In the genomic region with DNA sequence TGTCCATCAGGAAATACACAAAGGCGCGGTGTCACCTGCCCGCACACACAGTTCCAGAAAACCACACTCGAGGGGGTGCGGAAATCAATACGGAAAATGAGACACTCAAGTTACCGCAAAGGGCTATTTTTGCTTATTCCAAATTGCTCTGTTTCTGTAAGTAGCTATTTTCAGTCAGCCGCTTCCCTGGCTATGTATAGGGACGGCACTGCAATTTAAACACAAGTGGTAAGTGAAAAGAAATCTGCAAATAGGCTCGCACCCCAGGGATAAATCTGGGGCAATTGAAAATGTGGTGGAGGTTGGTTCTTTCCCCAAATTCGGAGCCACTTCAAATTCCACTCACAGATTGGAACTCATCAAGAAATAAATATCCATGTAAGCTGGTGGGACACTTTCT, we compare ENCODE assay signal across 23 mouse cellular contexts.
DNase-seq lines count a peak whose midpoint lies in the region; ATAC-seq and TF ChIP-seq lines count a peak whose summit lies in the region.
"Had no signal": no experiment of that assay in that cellular context is flagged by ENCODE, and none has a peak within 500 bp of the region (broad histone marks: within the 10 kb centered on the region; RNA-seq: fewer than 3 reads in every experiment).

No protein-coding gene starts in this region.

- no peak overlapping the region for H3K9ac ChIP-seq in embryonic facial prominence, embryonic 14.5 days (ENCODE audit: low read depth, low read length)
- no peak overlapping the region; the same call in 1 of the 2 replicates for H3K9ac ChIP-seq in liver, postnatal 0 days (replicated peaks)
- no peak overlapping the region for H3K9ac ChIP-seq in liver, embryonic 11.5 days (ENCODE audit: low read depth, low read length)
- H3K9ac ChIP-seq: embryonic facial prominence, embryonic 13.5 days; forebrain, embryonic 13.5 days; heart, embryonic 13.5 days; hindbrain, embryonic 14.5 days; liver, embryonic 15.5 days; neural tube, embryonic 12.5 days had no signal

- intact Hi-C loops in left cerebral cortex, adult 2 months (cut with DNase I), result no loop called here

- no peak for TF ChIP-seq POLR2A in myocyte (IDR thresholded peaks at IDR 0.05; ENCODE audit: insufficient read length, low read depth)
- no peak for TF ChIP-seq POLR2A in lung, adult 2 months (IDR thresholded peaks at IDR 0.05; ENCODE audit: borderline replicate concordance, extremely low read depth, low read depth, low read length)

- H3K4me1 ChIP-seq in embryonic facial prominence, embryonic 14.5 days (ENCODE audit: control insufficient read depth, insufficient read depth, low read length), result peaks cover 5% of the 10 kb centered on the region; the same call in 1 of the 2 replicates
- H3K4me1 ChIP-seq in embryonic facial prominence, embryonic 10.5 days, result peaks cover under 1% of the 10 kb centered on the region; the same call in 1 of the 2 replicates
- H3K4me1 ChIP-seq in liver, postnatal 0 days (ENCODE audit: insufficient read depth), result no peaks in the 10 kb centered on the region
- no peaks in the 10 kb centered on the region for H3K4me1 ChIP-seq in liver, embryonic 11.5 days (replicated peaks; ENCODE audit: control insufficient read depth, insufficient read depth, low read length)
- no peaks in the 10 kb centered on the region for H3K4me1 ChIP-seq in lung, adult 2 months (ENCODE audit: control insufficient read depth, insufficient read depth, low read length)
- H3K4me1 ChIP-seq: forebrain, embryonic 13.5 days; heart, embryonic 13.5 days; neural tube, embryonic 12.5 days had no signal

- no peaks in the 10 kb centered on the region for H3K27me3 ChIP-seq in embryonic facial prominence, embryonic 14.5 days (replicated peaks; ENCODE audit: control insufficient read depth, insufficient read depth, low read length)
- H3K27me3 ChIP-seq in embryonic facial prominence, embryonic 10.5 days (replicated peaks; ENCODE audit: low read depth, poor library complexity, severe bottlenecking), result no peaks in the 10 kb centered on the region
- H3K27me3 ChIP-seq in liver, postnatal 0 days (ENCODE audit: insufficient read depth, low read length), result no peaks in the 10 kb centered on the region
- H3K27me3 ChIP-seq in liver, embryonic 11.5 days (replicated peaks; ENCODE audit: control insufficient read depth, insufficient read depth, low read length), result no peaks in the 10 kb centered on the region
- no peaks in the 10 kb centered on the region for H3K27me3 ChIP-seq in myocyte (ENCODE audit: control insufficient read depth, insufficient read depth, insufficient read length)
- H3K27me3 ChIP-seq: heart, embryonic 13.5 days; liver, embryonic 15.5 days; neural tube, embryonic 12.5 days had no signal

- H3K36me3 ChIP-seq in embryonic facial prominence, embryonic 14.5 days (ENCODE audit: control insufficient read depth, insufficient read depth, low read length), result no peaks in the 10 kb centered on the region
- no peaks in the 10 kb centered on the region for H3K36me3 ChIP-seq in embryonic facial prominence, embryonic 10.5 days (replicated peaks)
- no peaks in the 10 kb centered on the region for H3K36me3 ChIP-seq in liver, postnatal 0 days (replicated peaks; ENCODE audit: insufficient read depth, low read length)
- H3K36me3 ChIP-seq in liver, embryonic 11.5 days (ENCODE audit: control insufficient read depth, insufficient read depth, low read length), result no peaks in the 10 kb centered on the region
- no peaks in the 10 kb centered on the region for H3K36me3 ChIP-seq in myocyte (ENCODE audit: control insufficient read depth, insufficient read depth)
- H3K36me3 ChIP-seq: embryonic facial prominence, embryonic 13.5 days; heart, embryonic 13.5 days; liver, embryonic 15.5 days; neural tube, embryonic 12.5 days had no signal

- H3K79me2 ChIP-seq in myocyte (ENCODE audit: control insufficient read depth, insufficient read depth), result no peaks in the 10 kb centered on the region

- TF ChIP-seq EP300 in liver, postnatal 0 days (IDR thresholded peaks at IDR 0.05; ENCODE audit: low read depth), result no peak

- H3K4me3 ChIP-seq in embryonic facial prominence, embryonic 14.5 days (ENCODE audit: low read depth, low read length), result no peak overlapping the region
- H3K4me3 ChIP-seq in embryonic facial prominence, embryonic 10.5 days, result no peak overlapping the region
- H3K4me3 ChIP-seq in left cerebral cortex, adult 2 months, result no peak overlapping the region
- H3K4me3 ChIP-seq in liver, postnatal 0 days (ENCODE audit: low read depth, low read length), result no peak overlapping the region
- no peak overlapping the region for H3K4me3 ChIP-seq in liver, embryonic 11.5 days (ENCODE audit: low read depth, low read length)
- no peak overlapping the region for H3K4me3 ChIP-seq in myocyte
- no peak overlapping the region for H3K4me3 ChIP-seq in lung, adult 2 months (replicated peaks; ENCODE audit: extremely low read depth, low read depth, low read length)
- H3K4me3 ChIP-seq: embryonic facial prominence, embryonic 13.5 days; forebrain, embryonic 13.5 days; heart, embryonic 13.5 days; liver, embryonic 15.5 days; neural tube, embryonic 12.5 days had no signal

- H3K9me3 ChIP-seq in embryonic facial prominence, embryonic 14.5 days (ENCODE audit: control insufficient read depth, low read length), result no peaks in the 10 kb centered on the region
- no peaks in the 10 kb centered on the region for H3K9me3 ChIP-seq in embryonic facial prominence, embryonic 10.5 days
- H3K9me3 ChIP-seq in liver, postnatal 0 days (ENCODE audit: low read length), result no peaks in the 10 kb centered on the region
- H3K9me3 ChIP-seq in liver, embryonic 11.5 days (ENCODE audit: control insufficient read depth, low read length), result no peaks in the 10 kb centered on the region
- H3K9me3 ChIP-seq: embryonic facial prominence, embryonic 13.5 days; forebrain, embryonic 13.5 days; heart, embryonic 13.5 days; liver, embryonic 15.5 days; neural tube, embryonic 12.5 days had no signal

- no peak for ATAC-seq in embryonic facial prominence, embryonic 14.5 days (ENCODE audit: low read depth)
- ATAC-seq in liver, postnatal 0 days, result no peak
- no peak for ATAC-seq in liver, embryonic 11.5 days (replicated peaks; ENCODE audit: low FRiP score)
- ATAC-seq: forebrain, embryonic 13.5 days; intestine, postnatal 0 days; midbrain, embryonic 16.5 days had no signal

- H3K4me2 ChIP-seq in embryonic facial prominence, embryonic 14.5 days (ENCODE audit: low read depth, low read length), result no peak overlapping the region
- H3K4me2 ChIP-seq in liver, postnatal 0 days (ENCODE audit: low read depth, low read length), result no peak overlapping the region
- no peak overlapping the region for H3K4me2 ChIP-seq in liver, embryonic 11.5 days
- H3K4me2 ChIP-seq in myocyte (ENCODE audit: low read depth), result peak overlapping the region; percentile 18
- H3K4me2 ChIP-seq: embryonic facial prominence, embryonic 13.5 days; forebrain, embryonic 13.5 days; heart, embryonic 13.5 days; hindbrain, embryonic 14.5 days; liver, embryonic 15.5 days; midbrain, embryonic 11.5 days; neural tube, embryonic 12.5 days had no signal

- 72% methylated on average over 11 of the region's 11 CpGs for WGBS in embryonic facial prominence, embryonic 14.5 days
- WGBS in embryonic facial prominence, embryonic 10.5 days, result 88% methylated on average over 11 of the region's 11 CpGs
- 75% methylated on average over 11 of the region's 11 CpGs for WGBS in liver, postnatal 0 days (ENCODE audit: insufficient replicate concordance)
- WGBS in liver, embryonic 11.5 days, result 82% methylated on average over 11 of the region's 11 CpGs
- 87% methylated on average over 11 of the region's 11 CpGs for WGBS in lung, adult 2 months

- H3ac ChIP-seq in myocyte (ENCODE audit: control insufficient read depth, insufficient read length), result no peak overlapping the region

- TF ChIP-seq CTCF in left cerebral cortex, adult 2 months (IDR thresholded peaks at IDR 0.05), result no peak
- TF ChIP-seq CTCF in liver, postnatal 0 days (IDR thresholded peaks at IDR 0.05; ENCODE audit: low read depth), result no peak
- no peak for TF ChIP-seq CTCF in lung, adult 2 months (IDR thresholded peaks at IDR 0.05; ENCODE audit: insufficient read depth, low read length)

- H3K27ac ChIP-seq in embryonic facial prominence, embryonic 14.5 days (replicated peaks; ENCODE audit: low read depth, low read length), result no peak overlapping the region
- H3K27ac ChIP-seq in embryonic facial prominence, embryonic 10.5 days (replicated peaks), result no peak overlapping the region
- no peak overlapping the region for H3K27ac ChIP-seq in left cerebral cortex, adult 2 months
- H3K27ac ChIP-seq in liver, postnatal 0 days (ENCODE audit: low read depth), result peak overlapping the region; percentile 90
- no peak overlapping the region for H3K27ac ChIP-seq in liver, embryonic 11.5 days (ENCODE audit: low read depth, low read length)
- H3K27ac ChIP-seq: embryonic facial prominence, embryonic 13.5 days; forebrain, embryonic 13.5 days; heart, embryonic 13.5 days; hindbrain, embryonic 14.5 days; neural tube, embryonic 12.5 days had no signal

- DNase-seq in embryonic facial prominence, embryonic 14.5 days (ENCODE audit: low spot score), result peak; percentile 56
- DNase-seq in embryonic facial prominence, embryonic 10.5 days (ENCODE audit: low spot score), result no peak
- peak; percentile 18 for DNase-seq in left cerebral cortex, adult 11 months (ENCODE audit: low spot score)
- DNase-seq in left cerebral cortex, adult 2 months (ENCODE audit: extremely low spot score in 1 of 2, low spot score in 2 of 2), result no peak
- no peak for DNase-seq in liver, postnatal 0 days
- no peak for DNase-seq in liver, embryonic 11.5 days (ENCODE audit: low spot score)
- DNase-seq in lung, adult 2 months, result no peak
- DNase-seq: adrenal gland, adult 8-10 months; cerebellum, adult 9-10 months; embryo, embryonic 11 days; gastrocnemius, postnatal 10 days; heart, postnatal 10 days; lung, postnatal 36 days had no signal

TF ChIP-seq in myocyte, 11 proteins besides CTCF, POLR2A, EP300 and RAD21:
- TF ChIP-seq MAX (IDR thresholded peaks at IDR 0.05; ENCODE audit: low read depth) (no peak), MYOD1 (IDR thresholded peaks at IDR 0.05; ENCODE audit: control insufficient read depth in 1 of 3, insufficient read length in 2 of 3, low read depth in 2 of 3) (no peak), POLR2AphosphoS2 (IDR thresholded peaks at IDR 0.05; ENCODE audit: insufficient read length, low read depth) (no peak), TCF3 (IDR thresholded peaks at IDR 0.05; ENCODE audit: insufficient read length, low read depth) (no peak), TCF12 (IDR thresholded peaks at IDR 0.05; ENCODE audit: insufficient read depth, poor library complexity, severe bottlenecking) (no peak), REST (IDR thresholded peaks at IDR 0.05; ENCODE audit: insufficient read depth, insufficient read length) (no peak), E2F4 (IDR thresholded peaks at IDR 0.05; ENCODE audit: insufficient read depth) (no peak), USF1 (IDR thresholded peaks at IDR 0.05; ENCODE audit: low read depth) (no peak), MYOG (IDR thresholded peaks at IDR 0.05; ENCODE audit: control insufficient read depth in 1 of 3, insufficient read depth in 1 of 3, insufficient read length in 2 of 3, low read depth in 2 of 3) (no peak)

Comparison
In these comparisons a context has a peak if more than half of its experiments do, and no peak if none do; other contexts are left out.
1. DNase-seq: peak in embryonic facial prominence, embryonic 14.5 days (single experiment) and left cerebral cortex, adult 11 months (single experiment); none in embryonic facial prominence, embryonic 10.5 days (single experiment), left cerebral cortex, adult 2 months (0 of 2), liver, postnatal 0 days (single experiment), liver, embryonic 11.5 days (single experiment) and lung, adult 2 months (single experiment).